Mouse (Mus musculus) hindlimb bud, embryonic 11.5 days (tissue): ENCODE data around the gene Degs1.

Experiments used
- DNase-seq: peaks from one replicate; pipeline ENCODE4 v3.0.0-alpha.2; 2012; ENCODE audit warnings: low read depth, low spot score; ENCODE audit errors: extremely low spot score

Degs1 gene

GRCm38 (mm10) chr1:182281251-182281711 is 1.3 kb downstream of the Degs1 start:
- DNase-seq, result no peak

GRCm38 (mm10) chr1:182280577-182280976 is 2.0 kb downstream of the Degs1 start:
- DNase-seq, result no peak

- no peak for DNase-seq
These were observed 2.6 kb downstream of the Degs1 start for GRCm38 (mm10) chr1:182280046-182280445.

GRCm38 (mm10) chr1:182279436-182279835 is 3.2 kb downstream of the Degs1 start:
- DNase-seq, result no peak

GRCm38 (mm10) chr1:182275109-182275508 is 7.5 kb downstream of the Degs1 start:
- DNase-seq, result no peak

- no peak for DNase-seq
These were observed 11.0 kb downstream of the Degs1 start for GRCm38 (mm10) chr1:182271632-182272031.

- no peak for DNase-seq
These were observed 11.5 kb downstream of the Degs1 start for GRCm38 (mm10) chr1:182271130-182271529.

- no peak for DNase-seq
These were observed 14.3 kb downstream of the Degs1 start for GRCm38 (mm10) chr1:182268317-182268716.

- no peak for DNase-seq
These were observed 16.5 kb downstream of the Degs1 start for GRCm38 (mm10) chr1:182266028-182266525.

GRCm38 (mm10) chr1:182256041-182256680 is 26.4 kb downstream of the Degs1 start:
- no peak for DNase-seq

GRCm38 (mm10) chr1:182255031-182255430 is 27.6 kb downstream of the Degs1 start:
- DNase-seq, result no peak

GRCm38 (mm10) chr1:182254618-182255017 is 28.0 kb downstream of the Degs1 start:
- DNase-seq, result no peak

- no peak for DNase-seq
These were observed 28.7 kb downstream of the Degs1 start for GRCm38 (mm10) chr1:182253756-182254534.

GRCm38 (mm10) chr1:182252534-182253171 is 30.0 kb downstream of the Degs1 start:
- no peak for DNase-seq

- DNase-seq, result no peak
These were observed 31.9 kb downstream of the Degs1 start for GRCm38 (mm10) chr1:182250734-182251133.

GRCm38 (mm10) chr1:182249298-182249697 is 33.3 kb downstream of the Degs1 start:
- no peak for DNase-seq

- no peak for DNase-seq
These were observed 37.6 kb downstream of the Degs1 start for GRCm38 (mm10) chr1:182245003-182245402.

- DNase-seq, result no peak
These were observed 44.4 kb downstream of the Degs1 start for GRCm38 (mm10) chr1:182238056-182238703.

- no peak for DNase-seq
These were observed 45.2 kb downstream of the Degs1 start for GRCm38 (mm10) chr1:182237386-182237785.

GRCm38 (mm10) chr1:182235174-182235573 is 47.4 kb downstream of the Degs1 start:
- no peak for DNase-seq

- DNase-seq, result no peak
These were observed 53.2 kb downstream of the Degs1 start for GRCm38 (mm10) chr1:182229381-182229780.
